Mouse (Mus musculus) gastrocnemius, postnatal 25 days (tissue): ENCODE data around the gene Btbd17. TPM values are rescaled to one million over a fixed set of nuclear protein-coding genes. Genes with fewer than 3 reads are reported as not detected.

Experiments
- DNase-seq: peaks from one replicate; pipeline ENCODE4 v3.0.0; 2022
- long read RNA-seq, 2 experiments: library from polyadenylated mRNA; stranded (forward); transcript quantifications; one replicate each; pipeline ENCODE4 v2.0.0; 2021
- total RNA-seq, 2 experiments: library from RNA; stranded (reverse); gene quantifications; 1 replicate in 1 of 2; 2 replicates in 1 of 2; pipeline ENCODE4 v1.2.3; 2021

Btbd17 gene
- not detected for total RNA-seq
- long read RNA-seq, experiment 1 = 0 reads
- long read RNA-seq, experiment 2, partial matches to known transcripts = 0 of 1 reads
- long read RNA-seq, experiment 2, other reads (novel, unspliced or antisense) = 0 of 1 reads

DNA sequence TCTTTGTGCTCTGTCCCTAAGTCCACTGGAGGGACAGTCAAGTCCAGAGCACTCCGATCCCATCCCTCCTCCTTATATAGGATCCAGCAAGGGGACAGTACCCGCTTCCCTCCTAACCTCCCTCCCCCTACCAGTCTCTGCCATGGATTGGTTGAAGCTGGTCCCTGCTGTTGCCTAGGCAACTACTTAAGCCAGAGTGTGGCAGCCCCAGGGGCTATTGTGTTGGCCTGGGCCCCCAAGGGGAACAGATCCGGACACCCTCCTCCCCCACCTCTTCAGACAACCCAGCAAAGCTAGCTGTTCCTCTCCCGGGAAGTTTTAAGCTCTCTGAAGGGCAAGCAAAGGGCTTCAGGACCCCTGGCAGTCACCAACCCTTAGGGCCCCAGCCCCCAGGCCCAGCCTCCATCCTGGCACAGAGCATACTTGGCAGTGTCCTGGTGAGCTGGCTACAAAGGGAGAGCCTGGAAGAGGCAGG lies at the start of gene Btbd17:
Gene Btbd17 (minus strand): TSS at position 98 of the 475 bp plus-strand sequence.
- no peak for DNase-seq

DNA sequence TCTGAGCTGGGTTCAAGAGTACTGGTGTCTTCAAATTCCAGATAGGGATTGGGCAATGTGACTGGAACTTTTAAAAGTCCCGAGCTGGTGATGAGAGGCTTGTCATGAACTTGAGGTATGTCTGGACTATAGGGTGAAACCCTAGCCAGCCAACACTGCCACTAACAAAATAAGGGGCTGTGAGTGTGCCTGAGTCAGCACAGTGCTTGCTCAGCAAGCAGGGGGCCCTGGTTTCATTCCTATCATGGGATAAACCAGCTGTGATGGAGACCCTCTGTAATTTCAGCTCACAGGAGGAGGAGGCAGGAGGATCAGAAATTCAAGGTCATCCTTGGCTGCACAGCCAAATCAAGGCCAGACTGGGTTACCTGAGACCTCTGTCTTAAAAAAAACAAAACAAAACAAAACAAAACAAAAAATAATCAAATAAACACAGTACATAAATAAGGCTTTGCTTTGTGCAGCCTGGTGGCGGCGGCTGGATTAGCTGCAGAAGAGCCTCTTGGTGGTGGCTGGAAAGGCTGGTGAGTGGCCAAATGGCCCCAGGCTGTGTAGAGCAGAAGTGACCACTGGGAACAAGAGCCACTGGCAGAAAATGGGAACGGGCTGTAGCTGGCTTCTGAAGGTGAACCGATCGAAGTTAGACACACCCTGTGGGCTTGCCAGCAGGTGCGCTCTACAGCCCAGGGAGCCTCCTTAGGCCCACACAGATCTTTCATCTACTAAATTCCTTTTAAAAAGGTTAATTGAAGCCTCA lies 48.9 kb upstream of the Btbd17 start:
- DNase-seq = no peak

DNA sequence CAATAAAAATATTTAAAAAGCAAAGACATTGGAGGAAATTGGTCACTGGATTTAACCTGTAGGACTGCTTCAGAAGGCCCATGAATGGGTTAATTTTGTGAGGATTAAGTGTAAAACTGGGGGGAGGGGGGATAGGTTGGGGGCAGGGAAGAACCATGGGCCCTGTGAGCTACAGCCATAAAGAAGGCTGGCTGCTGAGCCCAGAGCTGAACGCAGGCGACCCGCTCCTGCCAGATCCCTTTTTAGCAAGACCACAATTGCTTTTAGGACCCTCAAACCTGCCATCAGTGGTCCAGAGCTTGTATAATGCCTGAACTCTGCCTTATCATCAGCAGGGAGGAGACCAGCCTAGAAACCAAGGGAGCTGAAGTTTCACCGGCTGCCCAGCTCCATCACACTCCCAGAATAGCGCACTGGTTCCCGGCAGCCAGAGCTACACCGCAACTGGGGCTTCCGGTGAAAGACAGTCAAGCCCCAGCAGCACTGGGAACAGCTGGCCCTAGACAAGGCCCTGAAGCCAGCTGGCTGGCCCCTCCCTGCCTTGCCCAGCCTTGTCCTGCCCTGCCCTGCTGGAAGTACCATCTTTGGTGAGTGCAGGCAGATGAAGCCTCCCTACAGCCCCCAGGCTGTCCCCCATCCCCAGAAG lies 48.2 kb upstream of the Btbd17 start:
- DNase-seq = peak; percentile 86

DNA sequence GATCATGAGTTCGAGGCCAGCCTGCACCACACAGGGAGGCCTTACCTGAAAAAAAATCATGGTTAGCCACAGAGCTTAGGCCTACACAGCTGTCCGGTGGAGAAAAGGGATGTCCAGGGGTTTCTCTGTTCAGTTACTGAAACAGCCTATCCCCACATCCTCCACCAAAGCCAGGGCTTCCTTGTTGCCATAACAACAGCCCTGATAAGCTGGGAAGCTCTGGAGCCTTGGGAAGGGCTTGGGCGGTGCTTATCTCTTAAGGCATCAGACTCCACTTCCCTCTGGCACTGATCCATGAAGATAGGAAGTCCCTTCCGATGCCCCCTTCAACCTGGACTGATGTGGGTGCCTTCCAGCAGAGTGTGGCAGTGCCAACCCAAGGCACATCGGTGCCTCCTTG lies 37.4 kb upstream of the Btbd17 start:
- no peak for DNase-seq

DNA sequence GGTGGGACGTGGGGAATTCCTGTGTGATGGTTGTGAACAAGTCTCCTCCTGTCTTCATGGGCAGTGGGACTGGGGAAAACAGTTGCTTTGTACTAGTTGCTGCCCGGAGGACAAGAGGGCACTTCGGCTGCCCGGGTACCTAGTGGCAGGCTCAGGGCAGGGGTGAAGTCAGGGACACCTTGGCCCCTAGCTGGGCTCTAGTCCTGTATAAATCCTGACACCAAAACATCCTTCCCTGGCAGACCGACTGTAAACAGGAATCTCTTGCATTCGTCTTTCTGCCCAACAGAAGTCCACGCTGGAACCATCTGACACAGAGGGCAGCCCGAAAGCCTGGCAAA lies 34.7 kb upstream of the Btbd17 start:
- peak; percentile 44 for DNase-seq

DNA sequence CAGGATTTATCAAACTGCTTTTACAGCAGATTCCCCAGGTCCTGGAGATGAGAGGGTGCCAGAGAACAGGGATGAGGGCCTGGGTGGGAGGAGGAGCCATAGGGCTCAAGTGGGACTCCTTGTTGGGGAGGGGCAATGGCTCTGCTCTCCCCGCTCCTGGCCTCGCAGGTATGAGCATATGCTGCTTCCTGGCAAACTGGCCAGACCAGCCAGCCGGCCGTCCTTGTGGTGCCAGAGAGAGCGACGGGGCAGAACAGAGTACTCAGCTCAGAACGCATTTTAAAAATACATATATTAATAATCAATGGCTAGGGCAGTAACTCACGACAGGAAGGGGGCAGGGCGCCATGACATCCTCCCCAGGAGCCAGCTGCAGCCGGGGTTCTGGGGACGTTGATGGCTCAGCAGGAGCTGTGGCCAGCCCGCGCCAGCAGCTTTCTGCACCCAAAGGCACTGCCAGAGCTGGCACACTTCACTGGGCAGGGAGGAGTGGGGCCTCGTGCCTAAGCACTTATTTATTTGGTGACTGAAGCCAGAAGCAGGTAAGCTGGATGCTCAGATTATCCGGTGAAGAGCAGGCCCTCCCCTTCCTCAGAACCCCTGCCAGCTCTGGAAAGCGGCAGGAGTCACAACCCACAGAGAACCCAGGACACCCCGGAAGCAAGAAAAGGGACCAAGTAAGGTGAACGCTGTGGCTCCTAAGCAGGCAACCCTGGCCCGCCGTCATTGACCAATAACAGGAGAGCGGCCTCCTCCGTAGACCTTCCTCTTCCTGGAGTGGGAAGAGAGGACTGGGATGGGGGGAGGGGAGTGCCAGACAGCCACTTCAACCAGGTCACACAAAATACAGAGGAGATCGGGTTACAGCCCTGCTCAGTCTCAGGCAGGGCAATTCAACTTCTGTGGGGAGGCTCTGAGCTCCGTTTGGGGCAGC lies 34.0 kb upstream of the Btbd17 start:
- DNase-seq = peak; percentile 78

DNA sequence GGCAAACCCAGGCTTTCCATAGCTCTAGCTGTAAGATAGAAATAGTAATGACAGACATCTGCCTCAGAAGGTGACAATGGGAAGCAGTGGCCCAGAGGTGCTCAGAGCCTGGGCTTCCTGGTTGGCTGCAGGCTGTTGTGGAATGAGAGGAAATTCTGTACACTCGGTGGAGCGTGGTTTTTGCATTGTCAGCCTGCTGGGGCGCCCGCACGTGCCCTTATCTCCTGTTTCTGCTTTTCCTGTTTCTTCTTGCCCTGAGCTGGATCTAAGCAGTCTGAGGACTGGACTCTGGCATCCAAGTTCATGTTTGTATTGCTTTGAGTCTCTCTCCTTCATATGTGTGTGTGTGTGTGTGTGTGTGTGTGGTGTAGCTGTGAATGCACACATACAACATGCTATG lies 30.9 kb upstream of the Btbd17 start:
- no peak for DNase-seq

DNA sequence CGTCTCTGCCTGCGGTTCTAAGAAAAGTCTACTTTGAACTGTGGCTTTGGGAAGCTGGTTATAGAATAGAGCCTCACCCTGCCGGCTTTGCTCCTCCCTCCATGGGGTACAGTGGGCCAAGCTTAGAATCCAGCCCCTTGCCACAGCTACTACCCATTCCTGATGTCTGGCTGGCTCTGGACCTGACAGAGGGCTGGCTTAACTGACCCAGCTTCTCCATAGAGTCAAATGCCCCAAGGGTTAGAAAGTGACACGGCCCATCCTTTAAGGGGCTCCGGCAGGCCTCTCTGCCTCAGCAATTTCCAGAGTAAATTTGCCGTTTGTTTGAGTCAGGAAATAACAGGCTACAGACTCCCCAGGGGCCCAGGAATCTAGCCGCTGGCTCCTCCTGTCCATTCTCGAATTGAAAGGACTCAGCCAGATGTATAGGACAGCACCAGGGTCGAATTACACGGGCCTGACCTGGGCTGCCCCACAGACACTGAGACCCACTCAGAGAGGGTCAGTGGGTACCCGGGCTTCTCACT lies 27.5 kb upstream of the Btbd17 start:
- DNase-seq = no peak

DNA sequence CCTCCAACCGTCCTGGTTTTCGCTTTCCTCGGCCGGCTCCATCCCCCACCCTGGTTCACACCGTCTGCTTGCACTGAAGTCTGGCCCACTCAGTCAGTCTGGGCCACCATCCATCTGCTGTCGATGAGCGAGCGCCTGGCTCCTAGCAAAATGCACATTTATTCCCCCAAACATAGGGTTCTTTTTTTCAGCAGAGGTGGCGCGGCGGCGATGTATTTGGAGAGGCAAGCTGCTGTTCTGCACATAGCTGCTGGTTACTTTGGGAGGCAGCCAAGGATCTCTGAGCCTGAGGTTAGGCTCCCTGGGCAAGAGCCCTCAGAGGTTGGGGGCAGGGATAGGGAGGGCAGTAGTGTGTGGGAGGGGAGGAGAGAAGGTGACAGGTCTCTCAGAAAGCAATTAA lies 27.0 kb upstream of the Btbd17 start:
- DNase-seq = peak; percentile 48

DNA sequence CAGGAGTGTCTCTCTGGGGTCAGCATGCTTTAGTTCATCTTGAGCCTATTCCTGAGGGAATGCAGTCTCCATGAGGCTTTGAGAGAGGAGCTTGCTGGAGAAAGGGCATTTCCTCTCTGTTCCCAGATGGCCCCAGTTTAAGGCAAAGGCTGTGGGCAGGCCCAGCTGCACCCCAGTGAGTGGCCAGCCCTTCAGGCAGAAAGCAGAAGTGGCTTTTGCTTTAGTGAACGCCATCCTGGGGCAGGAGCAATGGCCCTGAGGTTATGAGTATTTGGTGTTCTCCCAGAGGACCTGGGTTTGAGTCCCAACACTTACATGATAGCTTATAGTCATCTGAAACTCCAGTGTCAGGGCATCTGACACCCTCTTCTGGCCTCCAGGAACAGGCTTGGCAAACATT lies 25.6 kb upstream of the Btbd17 start:
- DNase-seq = no peak

DNA sequence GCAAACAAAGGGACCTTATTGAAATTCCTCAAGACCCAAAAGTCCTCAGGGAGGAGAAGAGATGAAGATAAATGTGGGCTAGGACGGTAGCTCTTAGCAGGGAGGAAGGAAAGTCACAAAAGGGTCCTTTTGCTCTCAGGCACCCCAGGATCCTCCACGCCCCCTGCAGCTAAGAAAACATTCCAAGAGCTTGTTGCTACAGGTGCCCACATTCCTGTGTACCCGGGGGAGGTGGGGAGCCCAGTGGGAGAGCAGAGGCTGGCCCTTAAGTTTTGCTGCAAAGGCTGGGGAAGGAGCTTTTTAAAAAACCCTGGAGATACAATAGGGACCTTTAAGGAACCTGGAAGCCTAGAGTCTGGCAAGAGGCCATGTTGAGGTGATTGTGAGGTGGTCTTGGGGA lies 24.7 kb upstream of the Btbd17 start:
- no peak for DNase-seq

DNA sequence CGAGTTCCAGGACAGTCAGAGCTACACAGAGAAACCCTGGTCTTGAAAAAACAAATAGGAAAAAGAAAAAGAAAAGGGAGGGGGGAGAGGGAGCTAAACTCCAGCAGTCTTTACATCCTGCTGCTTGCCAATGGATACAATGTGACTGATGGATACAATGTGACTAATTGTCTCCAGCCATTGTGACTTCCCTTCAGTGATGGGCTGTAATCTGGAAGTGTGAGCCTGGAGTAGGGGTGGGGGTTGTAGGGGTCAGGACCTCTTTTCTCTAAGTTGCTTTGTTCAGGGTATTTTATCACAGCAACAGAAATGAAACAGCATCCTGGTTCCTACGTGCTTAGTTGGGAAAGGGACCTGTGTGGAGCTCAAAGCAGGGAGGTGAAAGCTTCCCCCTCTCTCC lies 23.4 kb upstream of the Btbd17 start:
- DNase-seq = no peak

DNA sequence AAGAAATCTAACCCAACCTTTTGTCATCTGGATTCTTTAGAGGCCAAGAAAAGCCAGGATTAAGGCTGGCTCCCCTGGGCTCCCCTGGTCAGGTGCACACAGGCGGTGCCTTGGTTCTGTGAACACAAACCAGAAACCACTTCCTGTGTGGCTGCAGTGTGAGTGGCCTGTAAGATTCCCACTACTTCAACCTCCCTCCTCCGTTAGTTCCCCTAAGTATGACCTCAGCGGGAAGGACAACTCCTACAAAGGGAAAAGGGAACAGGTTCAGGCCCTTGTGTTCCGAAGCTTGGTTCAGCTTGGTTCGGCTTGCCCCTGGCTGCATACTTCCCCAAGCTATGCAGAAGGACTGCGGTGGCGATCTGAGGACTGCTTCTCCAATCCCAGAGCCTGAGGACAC lies 22.4 kb upstream of the Btbd17 start:
- DNase-seq = peak; percentile 15

DNA sequence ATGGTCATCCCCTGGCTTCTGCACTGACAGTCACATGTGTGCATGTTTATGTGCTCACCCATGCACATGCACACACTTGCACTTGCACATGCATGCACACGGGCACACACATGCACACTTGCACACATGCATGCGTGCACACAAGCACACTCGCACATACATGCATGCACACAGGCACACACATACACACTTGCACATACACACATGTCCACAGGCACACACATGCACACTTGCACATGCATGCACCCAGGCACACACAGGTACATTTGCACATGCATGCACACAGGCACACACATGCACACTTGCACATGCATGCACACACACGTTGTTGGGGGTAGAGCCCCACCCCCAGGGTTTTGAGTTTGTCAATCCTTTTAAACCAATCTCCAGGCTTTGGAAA lies 21.2 kb upstream of the Btbd17 start:
- no peak for DNase-seq

DNA sequence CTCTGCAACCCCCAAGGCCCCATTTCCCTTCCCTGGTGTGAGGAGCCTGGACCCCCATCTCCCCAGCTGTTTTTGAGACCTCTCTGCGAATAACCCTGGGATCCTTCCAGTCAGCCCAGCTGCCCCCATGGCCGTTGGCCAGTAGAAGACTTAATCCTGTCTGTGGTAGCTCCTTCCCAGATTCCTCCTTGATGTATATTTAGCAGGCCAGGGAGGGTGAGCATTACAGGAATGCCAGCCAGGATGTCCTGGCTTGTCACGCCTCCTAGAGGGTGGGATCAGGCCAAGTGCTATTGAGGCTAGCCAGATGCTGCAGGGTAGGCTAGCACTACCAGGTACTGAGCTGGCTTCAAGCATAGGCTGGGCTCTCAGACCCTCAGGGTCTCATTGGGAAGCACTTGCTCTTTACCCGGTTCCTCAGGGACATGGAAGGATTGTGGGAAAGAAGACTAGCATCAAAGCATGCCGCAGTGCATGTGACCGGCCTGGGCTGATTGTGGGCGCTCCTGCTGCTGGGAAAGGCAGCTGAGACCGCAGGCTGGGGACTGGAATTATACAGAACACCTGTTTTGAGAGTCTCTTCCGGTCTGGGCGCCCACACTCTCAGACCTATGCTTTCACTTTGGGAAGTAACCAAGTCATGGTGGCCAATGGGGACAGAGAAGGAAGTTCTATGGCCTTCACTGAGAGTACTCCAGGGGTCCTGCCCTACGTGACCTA lies 19.3 kb upstream of the Btbd17 start:
- DNase-seq = peak; percentile 51

DNA sequence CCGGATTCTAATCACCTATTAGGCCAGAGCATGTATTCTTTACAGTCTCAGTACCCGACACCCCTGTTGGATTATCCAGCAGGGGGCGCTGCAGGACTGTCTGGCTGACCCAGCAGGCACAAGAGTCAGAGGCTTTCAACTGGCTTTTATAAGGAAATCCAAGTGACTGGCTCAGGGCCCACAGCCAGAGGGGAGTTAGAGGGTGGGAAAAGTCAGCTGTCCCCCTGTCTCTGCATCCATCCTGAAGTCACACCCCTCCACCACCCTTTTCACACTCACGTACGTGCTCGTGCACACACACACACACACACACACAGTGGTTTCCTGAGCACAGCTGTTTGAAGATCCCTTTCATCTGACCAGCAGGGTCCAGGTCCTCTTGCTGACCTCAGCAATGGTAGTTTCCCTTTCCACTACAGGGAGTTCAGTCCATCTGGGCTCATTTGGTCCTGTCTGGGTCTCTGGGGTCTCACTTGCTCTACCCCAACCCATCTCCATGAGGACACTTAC lies 17.0 kb upstream of the Btbd17 start:
- DNase-seq = peak; percentile 73

DNA sequence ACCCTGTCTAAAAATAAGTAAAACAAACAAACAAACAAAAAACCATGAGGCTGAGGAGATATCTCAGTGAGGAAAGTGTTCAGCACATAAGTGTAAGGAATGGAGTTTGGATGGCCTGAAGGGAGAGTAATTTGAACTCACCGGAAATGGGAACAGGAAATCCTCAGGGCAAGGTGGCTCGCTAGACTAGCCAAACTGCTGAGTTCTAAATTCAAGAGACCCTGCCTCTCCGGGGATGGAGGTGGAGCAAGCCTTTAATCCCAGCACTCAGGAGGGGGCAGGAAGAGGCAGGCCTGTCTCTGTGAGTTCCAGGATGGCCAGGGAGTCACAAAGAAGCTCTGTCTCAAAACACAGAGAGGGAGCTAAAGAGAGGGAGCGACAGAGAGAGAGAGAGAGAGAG lies 14.6 kb upstream of the Btbd17 start:
- no peak for DNase-seq

DNA sequence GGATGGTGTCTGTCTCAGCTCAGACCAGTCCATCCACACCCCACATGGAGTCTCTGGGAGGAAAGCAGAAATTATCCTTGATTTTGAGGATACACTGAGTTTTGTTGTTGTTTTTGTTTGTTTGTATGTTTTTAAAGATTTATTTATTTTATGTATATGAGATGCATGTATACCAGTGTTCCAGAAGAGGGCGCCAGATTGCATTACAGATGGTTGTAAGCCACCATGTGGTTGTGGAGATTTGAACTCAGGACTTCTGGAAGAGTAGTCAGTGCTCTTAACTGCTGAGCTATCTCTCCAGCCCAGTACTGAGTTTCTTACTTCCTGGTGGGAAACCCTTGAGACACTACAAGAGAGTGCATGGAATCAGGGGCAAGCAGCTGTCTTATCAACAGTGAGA lies 13.6 kb upstream of the Btbd17 start:
- DNase-seq = no peak

DNA sequence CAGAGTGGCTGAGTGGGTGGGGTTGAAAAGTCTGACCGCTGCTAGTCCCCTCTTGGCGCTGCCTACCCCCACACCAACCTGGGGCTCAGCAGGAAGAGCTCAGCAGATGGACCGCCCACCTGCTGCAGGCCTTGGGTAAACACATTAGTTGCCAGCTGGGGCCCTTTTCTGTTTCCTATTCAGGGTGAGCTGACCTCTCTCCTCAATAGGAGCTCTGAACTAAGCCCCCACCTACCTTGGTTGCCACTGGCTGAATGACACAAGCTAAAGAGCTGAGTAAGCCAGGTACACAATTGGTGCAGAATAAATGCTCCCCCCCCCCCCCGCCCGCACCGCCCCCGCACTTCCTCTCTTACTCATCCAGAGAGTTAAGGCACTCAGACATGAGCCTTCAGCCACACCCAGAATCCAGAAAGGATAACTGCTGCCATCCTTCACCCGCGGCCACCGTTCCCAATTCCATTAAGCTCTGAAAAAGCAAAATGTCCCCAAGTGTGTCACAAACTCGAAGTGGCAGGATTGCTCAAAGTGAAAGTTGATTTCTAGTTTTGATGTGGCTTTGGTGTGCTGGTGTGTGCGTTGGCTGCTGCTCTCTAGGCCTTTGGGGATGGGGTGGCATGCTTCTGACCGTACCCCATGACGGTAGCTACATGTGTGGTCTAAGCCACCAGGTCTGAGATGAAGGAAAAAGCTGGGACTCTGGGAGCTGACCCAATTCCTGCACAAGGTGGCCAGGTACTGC lies 12.1 kb upstream of the Btbd17 start:
- DNase-seq = no peak

DNA sequence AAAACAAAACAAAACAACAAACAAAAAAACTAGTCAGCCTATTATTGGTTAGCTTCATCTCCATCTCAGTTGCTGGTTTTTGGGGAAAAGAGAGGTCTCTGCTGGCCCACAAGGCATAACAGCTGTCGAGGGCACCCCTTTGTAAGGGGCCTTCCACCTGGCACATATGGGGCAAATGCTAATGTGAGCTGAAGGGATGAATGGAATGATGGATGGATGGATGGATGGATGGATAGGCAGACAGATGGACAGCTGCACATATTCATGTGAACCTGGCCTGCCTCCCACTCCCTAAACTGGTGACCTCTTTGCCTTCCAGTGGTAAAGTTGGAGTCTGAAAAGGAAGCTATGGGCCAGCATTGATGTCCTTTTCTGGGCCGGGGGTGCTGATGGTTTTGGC lies 11.3 kb upstream of the Btbd17 start:
- no peak for DNase-seq

DNA sequence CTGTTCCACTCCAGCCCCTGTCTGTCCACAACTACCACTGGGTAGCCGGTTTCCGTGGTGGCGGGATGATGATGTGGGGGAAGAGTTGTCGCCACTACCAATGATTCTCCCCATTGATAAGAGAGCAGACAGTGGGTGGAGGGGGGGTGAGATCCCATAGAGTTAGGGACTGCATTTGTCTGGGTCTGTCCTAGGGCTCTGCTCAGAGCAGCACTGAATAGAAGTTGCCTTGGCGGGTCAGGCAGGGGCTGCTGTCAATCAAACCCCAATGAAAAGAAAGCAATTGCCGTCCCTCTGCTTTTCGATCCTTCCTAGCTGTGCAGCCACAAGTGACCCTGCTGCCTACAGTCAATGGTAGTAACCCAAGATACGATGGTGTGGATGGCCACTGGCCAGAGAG lies 8.2 kb upstream of the Btbd17 start:
- no peak for DNase-seq
